Mouse (Mus musculus): Measurements from ENCODE around the gene Spindoc. TPM values are rescaled to one million over a fixed set of nuclear protein-coding genes. Genes with fewer than 3 reads are reported as not detected.

Spindoc gene
- polyA plus RNA-seq (2014; fragmentation: Nextera tagmentation; extraction: Ambion mirVana) = 25.6 and 35.1 TPM in 2 replicates

GRCm38 (mm10) chr19:7382903-7383865, at the start of gene Spindoc:
Gene Spindoc, minus strand, starts transcription at chr19:7382994.
- Histone ChIP-seq H3K4me2 (ENCODE audit: low read depth) (peak within 1 kb of the TSS; percentile 84), H3K27ac (ENCODE audit: low read depth, low read length) (peak within 1 kb of the TSS; percentile 89), H3K27me3 (ENCODE audit: control insufficient read depth, insufficient read depth, low read length) (no peaks in the 10 kb centered on the region), H3K9ac (ENCODE audit: low read length) (peak within 1 kb of the TSS; percentile 88), H3K4me1 (ENCODE audit: control insufficient read depth, insufficient read depth, low read length) (peaks cover 18% of the 10 kb centered on the region), H3K36me3 (ENCODE audit: control insufficient read depth, insufficient read depth, low read length) (no peaks in the 10 kb centered on the region), H3K9me3 (ENCODE audit: control insufficient read depth, low read length) (no peaks in the 10 kb centered on the region; the same call in 1 of the 2 replicates), H3K4me3 (ENCODE audit: low read depth, low read length) (peak within 1 kb of the TSS; percentile 85)
- ATAC-seq (ENCODE audit: insufficient read depth, low FRiP score, low TSS enrichment) (peak; percentile 99), DNase-seq (ENCODE audit: low spot score) (peak; percentile 98)
- WGBS = 1% methylated on average over 52 of the region's 52 CpGs

DNA sequence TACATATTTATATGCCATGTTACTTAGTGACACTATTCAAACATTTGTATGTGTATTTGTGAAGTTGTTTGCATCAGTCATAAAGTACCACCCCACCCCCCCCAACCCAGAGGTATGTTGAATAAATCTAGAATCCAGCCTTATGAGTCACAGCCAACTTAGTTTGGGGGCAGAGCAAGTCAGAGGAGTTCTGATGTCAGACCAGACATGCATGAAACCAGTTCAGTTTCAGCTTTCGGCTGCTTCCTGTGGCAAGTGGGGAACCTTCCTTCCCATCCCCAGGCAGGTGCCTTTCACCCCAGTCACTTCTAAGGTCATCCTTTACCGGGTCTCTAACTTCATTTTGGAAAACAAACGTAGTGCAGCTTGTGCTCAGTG, 42.6 kb upstream of the Spindoc start:
- WGBS = 59% methylated on average over 3 of the region's 3 CpGs
- no peak for ATAC-seq (ENCODE audit: insufficient read depth, low FRiP score, low TSS enrichment)
- H3K36me3 ChIP-seq (ENCODE audit: control insufficient read depth, insufficient read depth, low read length) = peaks cover 18% of the 10 kb centered on the region

GRCm38 (mm10) chr19:7424590-7425397, 42.0 kb upstream of the Spindoc start:
- Histone ChIP-seq H3K36me3 (ENCODE audit: control insufficient read depth, insufficient read depth, low read length) (peaks cover 18% of the 10 kb centered on the region), H3K9ac (ENCODE audit: low read length) (no peak overlapping the region), H3K4me1 (ENCODE audit: control insufficient read depth, insufficient read depth, low read length) (peaks cover 41% of the 10 kb centered on the region), H3K27me3 (ENCODE audit: control insufficient read depth, insufficient read depth, low read length) (no peaks in the 10 kb centered on the region), H3K27ac (ENCODE audit: low read depth, low read length) (no peak overlapping the region), H3K4me3 (ENCODE audit: low read depth, low read length) (no peak overlapping the region), H3K9me3 (ENCODE audit: control insufficient read depth, low read length) (no peaks in the 10 kb centered on the region), H3K4me2 (ENCODE audit: low read depth) (peak overlapping the region; percentile 10; the same call in 1 of the 2 replicates)
- 74% methylated on average over 8 of the region's 8 CpGs for WGBS
- ATAC-seq (ENCODE audit: insufficient read depth, low FRiP score, low TSS enrichment) (no peak), DNase-seq (ENCODE audit: low spot score) (no peak)

More for the DNA sequence above, 42.6 kb upstream of the Spindoc start:
- Histone ChIP-seq H3K4me3 (ENCODE audit: low read depth, low read length) (no peak overlapping the region), H3K27ac (ENCODE audit: low read depth, low read length) (no peak overlapping the region), H3K4me2 (ENCODE audit: low read depth) (no peak overlapping the region), H3K27me3 (ENCODE audit: control insufficient read depth, insufficient read depth, low read length) (no peaks in the 10 kb centered on the region), H3K9me3 (ENCODE audit: control insufficient read depth, low read length) (no peaks in the 10 kb centered on the region), H3K9ac (ENCODE audit: low read length) (no peak overlapping the region), H3K4me1 (ENCODE audit: control insufficient read depth, insufficient read depth, low read length) (peaks cover 36% of the 10 kb centered on the region)
- DNase-seq (ENCODE audit: low spot score) = no peak

- H3K4me1 ChIP-seq (ENCODE audit: control insufficient read depth, insufficient read depth, low read length) = peaks cover 48% of the 10 kb centered on the region
- no peaks in the 10 kb centered on the region for H3K27me3 ChIP-seq (ENCODE audit: control insufficient read depth, insufficient read depth, low read length)
- H3K4me2 ChIP-seq (ENCODE audit: low read depth) = peak overlapping the region; percentile 45
- no peak overlapping the region for H3K27ac ChIP-seq (ENCODE audit: low read depth, low read length)
- peak overlapping the region; percentile 6; the same call in 1 of the 2 replicates for H3K4me3 ChIP-seq (ENCODE audit: low read depth, low read length)
- DNase-seq (ENCODE audit: low spot score) (no peak), ATAC-seq (ENCODE audit: insufficient read depth, low FRiP score, low TSS enrichment) (no peak)
- WGBS = 62% methylated on average over 7 of the region's 7 CpGs
- no peak overlapping the region for H3K9ac ChIP-seq (ENCODE audit: low read length)
- peaks cover 18% of the 10 kb centered on the region for H3K36me3 ChIP-seq (ENCODE audit: control insufficient read depth, insufficient read depth, low read length)
- H3K9me3 ChIP-seq (ENCODE audit: control insufficient read depth, low read length) = no peaks in the 10 kb centered on the region
Measured at GRCm38 (mm10) chr19:7424131-7424530, 41.3 kb upstream of the Spindoc start.

- Histone ChIP-seq H3K4me1 (ENCODE audit: control insufficient read depth, insufficient read depth, low read length) (peaks cover 50% of the 10 kb centered on the region), H3K9me3 (ENCODE audit: control insufficient read depth, low read length) (no peaks in the 10 kb centered on the region), H3K4me2 (ENCODE audit: low read depth) (peak overlapping the region; percentile 45), H3K27me3 (ENCODE audit: control insufficient read depth, insufficient read depth, low read length) (no peaks in the 10 kb centered on the region), H3K36me3 (ENCODE audit: control insufficient read depth, insufficient read depth, low read length) (peaks cover 18% of the 10 kb centered on the region), H3K9ac (ENCODE audit: low read length) (peak overlapping the region; percentile 51), H3K27ac (ENCODE audit: low read depth, low read length) (0 out of 2 replicates have a peak overlapping the region, but pooled peaks have one; percentile 20), H3K4me3 (ENCODE audit: low read depth, low read length) (peak overlapping the region; percentile 26)
- 29% methylated on average over 16 of the region's 16 CpGs for WGBS
- DNase-seq (ENCODE audit: low spot score) (no peak), ATAC-seq (ENCODE audit: insufficient read depth, low FRiP score, low TSS enrichment) (0 out of 2 replicates have a peak, but pooled peaks have one; percentile 10)
Measured at GRCm38 (mm10) chr19:7423656-7424030, 40.8 kb upstream of the Spindoc start.

DNA sequence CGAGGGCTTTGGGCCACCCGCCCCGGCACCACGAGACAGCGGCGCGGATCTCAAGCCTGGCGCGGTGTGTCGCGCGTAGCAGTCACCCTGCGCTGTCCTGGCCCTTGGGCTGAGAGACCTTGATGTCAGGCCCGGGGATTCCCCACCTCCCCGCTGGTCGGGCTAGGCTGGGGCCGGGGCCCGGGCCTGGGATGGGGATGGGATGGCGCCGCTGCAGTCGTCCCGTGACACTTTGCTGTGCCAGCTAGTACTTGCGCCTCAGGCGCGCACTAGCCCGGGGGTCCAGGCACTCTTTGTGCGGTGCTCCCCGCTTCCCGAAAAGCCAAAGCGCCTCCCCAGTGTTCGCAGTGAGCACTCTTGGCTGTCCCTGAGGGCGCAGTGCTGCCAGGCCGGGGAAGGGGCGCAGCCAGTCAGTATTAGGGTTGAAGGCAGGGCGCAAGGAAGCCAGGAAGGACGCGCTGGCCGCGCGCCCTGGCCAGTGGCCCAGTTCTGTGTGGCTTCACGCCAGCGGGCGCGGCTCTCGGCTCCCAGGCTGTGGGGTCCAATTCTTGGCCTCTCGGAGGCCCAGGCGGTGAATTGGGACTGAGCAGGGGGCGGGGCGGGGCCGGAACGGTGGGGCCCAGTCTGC, 40.3 kb upstream of the Spindoc start:
- no peaks in the 10 kb centered on the region for H3K27me3 ChIP-seq (ENCODE audit: control insufficient read depth, insufficient read depth, low read length)
- DNase-seq (ENCODE audit: low spot score) (peak; percentile 59), ATAC-seq (ENCODE audit: insufficient read depth, low FRiP score, low TSS enrichment) (no peak; the same call in 1 of the 2 replicates)
- H3K9ac ChIP-seq (ENCODE audit: low read length) = peak overlapping the region; percentile 51
- H3K36me3 ChIP-seq (ENCODE audit: control insufficient read depth, insufficient read depth, low read length) = peaks cover 15% of the 10 kb centered on the region
- 11% methylated on average over 51 of the region's 51 CpGs for WGBS
- H3K4me2 ChIP-seq (ENCODE audit: low read depth) = peak overlapping the region; percentile 45
- peak overlapping the region; percentile 26 for H3K4me3 ChIP-seq (ENCODE audit: low read depth, low read length)
- H3K27ac ChIP-seq (ENCODE audit: low read depth, low read length) = peak overlapping the region; percentile 69
- H3K9me3 ChIP-seq (ENCODE audit: control insufficient read depth, low read length) = no peaks in the 10 kb centered on the region
- peaks cover 50% of the 10 kb centered on the region for H3K4me1 ChIP-seq (ENCODE audit: control insufficient read depth, insufficient read depth, low read length)

DNA sequence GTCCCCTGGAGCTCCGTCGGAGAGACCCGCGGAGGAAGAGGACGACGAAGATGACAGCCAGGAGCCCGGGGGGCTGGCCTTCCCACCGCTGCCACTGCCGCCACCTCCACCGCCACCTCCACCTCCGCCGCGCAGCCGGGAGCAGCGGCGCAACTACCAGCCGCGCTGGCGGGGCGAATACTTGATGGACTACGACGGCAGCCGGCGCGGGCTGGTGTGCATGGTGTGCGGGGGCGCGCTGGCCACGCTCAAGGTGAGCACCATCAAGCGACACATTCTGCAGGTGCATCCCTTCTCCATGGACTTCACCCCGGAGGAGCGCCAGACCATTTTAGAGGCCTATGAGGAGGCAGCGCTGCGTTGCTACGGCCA, 39.8 kb upstream of the Spindoc start:
- H3K36me3 ChIP-seq (ENCODE audit: control insufficient read depth, insufficient read depth, low read length) = peaks cover 14% of the 10 kb centered on the region
- no peak for DNase-seq (ENCODE audit: low spot score)
- no peaks in the 10 kb centered on the region for H3K9me3 ChIP-seq (ENCODE audit: control insufficient read depth, low read length)
- H3K4me3 ChIP-seq (ENCODE audit: low read depth, low read length) = peak overlapping the region; percentile 26
- 0 out of 2 replicates have a peak, but pooled peaks have one; percentile 3 for ATAC-seq (ENCODE audit: insufficient read depth, low FRiP score, low TSS enrichment)
- H3K27ac ChIP-seq (ENCODE audit: low read depth, low read length) = peak overlapping the region; percentile 69
- H3K27me3 ChIP-seq (ENCODE audit: control insufficient read depth, insufficient read depth, low read length) = no peaks in the 10 kb centered on the region
- WGBS = 9% methylated on average over 34 of the region's 35 CpGs
- peak overlapping the region; percentile 45 for H3K4me2 ChIP-seq (ENCODE audit: low read depth)
- H3K9ac ChIP-seq (ENCODE audit: low read length) = peak overlapping the region; percentile 51
- H3K4me1 ChIP-seq (ENCODE audit: control insufficient read depth, insufficient read depth, low read length) = peaks cover 50% of the 10 kb centered on the region
